Mouse (Mus musculus) induced T-regulatory cell, adult 2 months (primary cell): ENCODE data around the gene Eya3.
"Not testable (repeated sequence)": the region's sequence is repeated elsewhere in the genome, so short reads cannot be mapped to it uniquely, and the experiment has no call there.

Source experiments
- DNase-seq: peaks from one replicate; pipeline ENCODE4 v3.0.0-alpha.2; 2012; ENCODE audit warnings: low read depth

Eya3 gene

DNA sequence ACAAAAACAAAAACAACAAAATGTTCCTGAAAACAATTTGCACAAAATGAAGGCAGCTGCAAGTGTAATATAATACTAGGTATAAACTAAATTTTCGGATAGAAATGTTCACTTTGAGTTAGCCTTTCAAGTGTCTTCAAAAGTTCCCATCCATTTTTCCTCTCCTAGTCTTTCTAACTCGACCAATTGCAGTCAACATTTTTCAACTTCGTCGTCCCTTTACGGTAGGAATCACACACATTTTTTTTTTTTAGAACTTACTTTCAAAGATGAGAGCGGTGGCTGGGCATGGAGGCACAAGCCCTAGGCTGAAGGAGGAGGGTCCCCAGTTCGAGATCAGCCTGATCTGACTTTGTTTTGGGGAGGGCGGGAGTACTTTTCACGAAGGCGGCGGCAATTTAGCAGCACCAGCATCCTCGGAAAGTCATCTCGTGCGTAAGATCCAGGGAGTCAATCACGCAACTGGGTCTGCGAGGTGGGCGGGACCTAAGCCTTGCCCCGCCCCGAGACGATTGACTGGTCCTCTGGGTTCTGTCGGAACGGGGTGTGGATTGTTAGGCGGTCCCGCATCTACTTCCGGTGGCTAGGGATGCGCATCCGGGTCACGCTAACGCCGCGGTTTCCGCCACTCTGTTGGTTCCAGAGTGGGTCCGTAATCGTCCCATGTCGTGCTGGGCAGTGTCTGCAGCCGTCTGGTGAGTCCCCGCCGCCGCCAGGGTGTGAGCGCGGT lies at the start of gene Eya3:
Gene Eya3 (plus strand): TSS at position 527 of the 730 bp plus-strand sequence.
- peak; percentile 98 for DNase-seq

DNA sequence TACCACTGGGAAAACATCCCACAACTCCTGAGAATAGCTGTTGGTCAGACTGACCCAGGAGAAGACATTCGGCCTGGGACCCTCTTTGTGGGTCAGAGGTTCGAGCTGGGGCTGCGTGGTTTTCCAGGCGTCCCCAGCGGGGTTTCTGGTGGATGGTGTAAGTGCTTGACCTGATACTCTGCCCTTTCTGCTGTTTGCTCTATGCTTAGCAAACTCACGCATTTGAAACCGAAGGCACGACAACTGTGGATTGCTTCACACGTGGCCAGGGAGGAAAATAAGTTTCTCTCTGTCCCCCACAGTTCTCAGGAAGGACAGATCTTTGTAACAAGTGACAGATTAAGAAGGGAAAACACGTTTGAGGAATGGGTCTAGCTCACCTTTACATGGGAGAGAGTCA lies 48.1 kb upstream of the Eya3 start:
- no peak for DNase-seq

- DNase-seq, result no peak
These were observed 45.8 kb upstream of the Eya3 start for GRCm38 (mm10) chr4:132592958-132593357.

DNA sequence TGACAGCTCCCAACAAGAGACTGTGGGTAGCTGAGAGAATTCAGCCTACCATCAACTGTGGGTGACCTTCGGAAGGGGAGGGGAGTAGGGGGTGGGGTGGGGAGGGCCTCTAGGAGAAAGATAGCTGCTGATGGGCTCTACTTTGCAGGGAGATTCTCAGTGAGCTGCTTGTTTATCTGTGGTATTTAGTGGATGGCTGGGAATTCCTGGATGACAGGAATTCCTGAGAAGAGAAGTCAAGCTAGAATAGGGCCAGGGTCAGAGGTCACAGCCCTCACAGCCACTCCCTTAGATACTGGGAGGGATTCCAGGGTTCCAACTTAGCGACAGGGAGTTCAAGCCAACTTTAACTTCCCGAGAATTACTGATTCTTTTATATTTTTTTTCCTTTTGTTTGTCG lies 44.6 kb upstream of the Eya3 start:
- DNase-seq, result no peak

DNA sequence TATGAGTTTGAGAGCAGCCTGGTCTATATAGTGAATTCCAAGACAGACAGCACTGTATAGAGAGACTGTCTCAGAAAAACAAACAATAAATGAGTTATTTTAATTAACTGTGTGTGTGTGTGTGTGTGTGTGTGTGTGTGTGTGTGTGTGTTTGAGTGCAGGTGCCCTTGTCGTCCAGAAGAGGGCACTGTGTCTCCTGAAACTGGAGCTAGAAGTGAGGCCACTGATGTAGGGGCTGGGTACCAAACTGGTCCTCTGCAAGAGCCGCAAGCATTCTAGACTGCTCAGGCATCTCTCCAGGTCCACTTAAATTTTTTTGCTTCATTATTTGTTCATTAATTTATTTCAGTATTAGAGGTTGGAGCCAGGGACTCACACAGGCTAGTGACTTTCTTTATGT lies 39.9 kb upstream of the Eya3 start:
- no peak for DNase-seq

DNA sequence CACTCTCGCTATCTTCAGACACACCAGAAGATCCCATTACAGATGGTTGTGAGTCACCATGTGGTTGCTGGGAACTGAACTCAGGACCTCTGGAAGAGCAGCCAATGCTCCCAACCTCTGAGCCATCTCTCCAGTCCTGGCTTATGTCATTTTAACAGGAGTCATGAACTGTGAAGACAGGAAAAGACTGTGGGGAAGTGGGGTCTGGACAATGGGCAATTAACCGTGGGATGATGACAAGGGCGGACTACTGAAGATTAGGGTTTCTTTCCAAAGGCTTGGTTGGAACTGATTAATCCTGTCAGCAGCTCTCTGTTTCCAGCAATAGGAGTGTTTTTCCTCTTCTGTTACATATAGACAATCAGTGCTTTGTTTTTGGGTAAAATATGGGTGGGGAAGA lies 39.0 kb upstream of the Eya3 start:
- no peak for DNase-seq

GRCm38 (mm10) chr4:132600465-132600864 lies 38.3 kb upstream of the Eya3 start:
- DNase-seq, result no peak

- DNase-seq, result not testable (repeated sequence)
These were observed 37.5 kb upstream of the Eya3 start for GRCm38 (mm10) chr4:132601242-132601641.

- no peak for DNase-seq
These were observed 35.3 kb upstream of the Eya3 start for GRCm38 (mm10) chr4:132603468-132603867.

DNA sequence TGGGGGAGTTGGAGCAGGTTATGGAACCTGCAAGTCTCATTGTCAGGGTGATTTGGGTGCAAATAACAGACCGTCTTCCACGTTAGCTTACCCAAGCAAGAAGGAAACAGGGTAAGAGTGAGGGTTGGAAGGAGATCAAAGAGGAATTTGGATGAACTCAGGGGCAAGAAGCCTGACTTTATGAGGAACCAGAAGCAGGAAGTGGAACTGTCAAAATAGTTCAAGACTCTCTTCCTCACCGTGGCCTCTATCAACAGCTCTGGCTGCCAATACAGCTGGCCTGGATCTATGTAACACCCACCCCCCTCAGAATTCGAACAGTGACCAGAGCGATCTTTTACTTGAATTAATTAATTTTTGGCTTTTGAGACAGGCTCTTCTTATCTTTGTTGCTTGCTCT lies 33.0 kb upstream of the Eya3 start:
- no peak for DNase-seq

DNA sequence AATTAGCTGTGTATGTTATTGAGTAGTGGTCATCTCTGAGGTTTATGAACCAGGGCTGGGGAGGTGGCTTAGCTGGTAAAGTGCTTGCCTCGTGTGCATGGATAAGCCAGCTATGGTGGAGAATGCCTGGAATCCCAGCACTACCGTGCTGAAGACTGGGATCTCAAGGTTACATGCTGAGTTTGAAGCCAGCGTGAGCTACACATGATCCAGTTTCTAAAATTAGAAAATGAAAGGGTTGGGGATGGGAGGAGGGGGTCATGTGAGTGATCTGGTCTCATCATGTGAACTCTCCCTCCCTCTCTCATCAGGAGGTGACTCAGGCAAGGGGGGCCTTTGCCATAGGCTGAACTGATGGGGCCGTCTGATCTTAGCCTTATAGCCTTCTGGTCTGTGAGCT lies 30.6 kb upstream of the Eya3 start:
- no peak for DNase-seq

GRCm38 (mm10) chr4:132610301-132610984 lies 28.3 kb upstream of the Eya3 start:
- DNase-seq, result no peak

- DNase-seq, result peak; percentile 70
These were observed 27.5 kb upstream of the Eya3 start for GRCm38 (mm10) chr4:132611320-132611719.

GRCm38 (mm10) chr4:132617873-132618272 lies 20.9 kb upstream of the Eya3 start:
- no peak for DNase-seq

GRCm38 (mm10) chr4:132618850-132619375 lies 19.9 kb upstream of the Eya3 start:
- DNase-seq, result no peak

GRCm38 (mm10) chr4:132620134-132620533 lies 18.7 kb upstream of the Eya3 start:
- DNase-seq, result no peak

- peak; percentile 43 for DNase-seq
These were observed 17.3 kb upstream of the Eya3 start for GRCm38 (mm10) chr4:132621287-132622068.

DNA sequence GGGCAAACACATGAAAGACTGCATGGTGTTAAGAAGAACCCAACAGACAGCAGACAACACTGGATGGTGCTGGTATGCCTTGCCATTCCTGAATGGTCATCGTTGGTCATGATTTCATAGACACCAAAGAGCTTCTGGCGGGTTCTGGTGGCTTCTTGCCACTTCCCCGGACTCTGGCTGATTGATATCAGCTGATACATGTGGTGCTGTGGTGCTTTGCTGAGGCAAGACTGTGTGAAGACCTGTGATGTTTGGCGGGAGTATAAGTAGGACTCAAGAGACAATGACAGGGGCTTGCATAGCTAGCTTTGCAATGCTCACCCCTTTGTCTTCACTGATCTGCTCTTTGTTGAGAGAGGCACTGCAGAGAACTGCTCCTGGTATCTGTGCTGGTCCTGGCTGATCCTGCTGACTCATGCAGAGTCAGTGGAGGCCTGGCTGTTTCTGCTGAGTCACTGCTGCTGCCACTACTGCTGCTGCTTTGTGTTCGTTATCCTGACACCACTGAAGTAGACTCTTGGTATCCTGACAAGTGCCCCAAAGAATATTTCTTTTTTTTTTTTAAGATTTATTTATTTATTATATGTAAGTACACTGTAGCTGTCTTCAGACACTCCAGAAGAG lies 14.6 kb upstream of the Eya3 start:
- DNase-seq, result no peak

GRCm38 (mm10) chr4:132628830-132629229 lies 10.0 kb upstream of the Eya3 start:
- DNase-seq, result peak; percentile 85

- no peak for DNase-seq
These were observed 2.8 kb upstream of the Eya3 start for GRCm38 (mm10) chr4:132635971-132636370.

DNA sequence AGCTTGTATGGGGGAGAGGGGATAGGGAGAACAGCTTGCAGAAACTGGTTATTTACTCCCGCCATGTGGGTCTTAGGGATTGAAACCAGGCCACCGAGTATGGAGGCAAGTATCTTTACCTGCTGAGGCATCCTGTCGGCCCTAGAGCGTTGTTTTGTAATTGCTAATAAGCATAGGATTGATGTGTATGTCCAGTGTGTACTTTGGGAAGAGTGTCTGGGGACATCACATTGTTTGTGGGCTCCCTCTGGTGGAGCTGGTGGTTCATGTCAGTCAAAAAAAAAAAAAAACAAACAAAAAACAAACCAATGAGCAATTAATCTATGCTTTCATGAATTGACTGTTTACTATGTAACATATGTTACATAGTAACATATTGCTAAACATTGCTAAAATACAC lies 2.2 kb upstream of the Eya3 start:
- peak; percentile 81 for DNase-seq

DNA sequence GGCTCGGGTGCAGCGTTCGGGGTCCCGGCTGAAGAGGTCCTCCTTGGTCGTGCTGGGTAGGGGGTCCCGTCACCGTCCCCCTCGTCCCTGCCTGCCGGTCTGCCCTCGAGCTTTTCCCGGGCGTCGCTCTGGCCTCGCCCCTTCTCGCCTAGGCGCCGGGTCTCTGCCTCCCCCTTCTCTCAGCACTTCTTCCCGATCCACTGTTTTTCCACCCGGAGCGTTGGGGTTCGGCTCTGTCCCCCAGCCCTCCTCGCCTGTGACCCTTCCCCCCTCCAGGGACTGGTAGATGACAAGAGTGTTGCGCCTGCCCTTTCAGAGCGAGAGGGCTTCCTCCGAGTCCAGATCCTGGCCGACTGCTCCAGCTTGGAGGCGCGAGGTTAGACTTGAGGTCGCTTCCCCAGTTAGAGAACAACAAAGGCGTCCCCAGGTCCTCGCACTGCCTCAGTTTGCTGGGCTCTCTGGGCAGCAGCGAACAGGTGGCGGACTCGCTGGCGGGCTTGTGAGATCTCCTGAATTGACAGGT lies 465 bp downstream of the Eya3 start:
- DNase-seq, result peak; percentile 65
